Mouse (Mus musculus) limb, embryonic 10.5 days (tissue): ENCODE data around the gene Tmem238. TPM values are rescaled to one million over a fixed set of nuclear protein-coding genes. Genes with fewer than 3 reads are reported as not detected.
"Not testable (repeated sequence)": the region's sequence is repeated elsewhere in the genome, so short reads cannot be mapped to it uniquely, and the experiment has no call there.

ENCODE experiments used
- DNase-seq: peaks from one replicate; pipeline ENCODE4 v3.0.0-alpha.2; 2017; ENCODE audit warnings: low spot score
- H3K27ac ChIP-seq: fragments of 300-500 bp; sonication (generic); 2 replicates; pipeline ENCODE4 v1.5.1; 2016; ENCODE audit warnings: mild to moderate bottlenecking
- H3K27me3 ChIP-seq: fragments of 300-500 bp; sonication (generic); 2 replicates; pipeline ENCODE4 v1.6.1; 2016; ENCODE audit warnings: low read depth, mild to moderate bottlenecking; ENCODE audit not compliant: poor library complexity, severe bottlenecking
- H3K36me3 ChIP-seq: fragments of 300-500 bp; sonication (generic); 2 replicates; pipeline ENCODE4 v1.6.1; 2016; ENCODE audit warnings: mild to moderate bottlenecking, moderate library complexity
- H3K4me1 ChIP-seq: fragments of 300-500 bp; sonication (generic); 2 replicates; pipeline ENCODE4 v1.6.1; 2016
- H3K4me3 ChIP-seq: fragments of 300-500 bp; sonication (generic); 2 replicates; pipeline ENCODE4 v1.5.1; 2016; ENCODE audit warnings: mild to moderate bottlenecking, moderate library complexity
- H3K9me3 ChIP-seq: fragments of 300-500 bp; sonication (generic); replicated peaks from 2 replicates; pipeline ENCODE4 v1.6.1; 2016; ENCODE audit warnings: mild to moderate bottlenecking
- WGBS: fragments of 180-500 bp; shearing (Covaris S2); methylation state at CpG from one replicate; pipeline ENCODE4 v1.1.7; 2016; 5-methylcytosine and 5-hydroxymethylcytosine counted together
- polyA plus RNA-seq: library from polyadenylated mRNA; unstranded; fragments of >200 nt; fragmentation: Nextera tagmentation; extraction: Ambion mirVana; gene quantifications from 2 replicates; pipeline ENCODE4 v1.2.1, GENCODE M21; 2016

Gene Tmem238
- polyA plus RNA-seq, 1 experiment from 2014 or later: 4.8 TPM

- Histone ChIP-seq H3K4me3 (peak overlapping the region; percentile 99), H3K27ac (peak overlapping the region; percentile 98)
Measured at GRCm38 (mm10) chr7:4811842-4812302, 22.4 kb upstream of the Tmem238 start.

DNA sequence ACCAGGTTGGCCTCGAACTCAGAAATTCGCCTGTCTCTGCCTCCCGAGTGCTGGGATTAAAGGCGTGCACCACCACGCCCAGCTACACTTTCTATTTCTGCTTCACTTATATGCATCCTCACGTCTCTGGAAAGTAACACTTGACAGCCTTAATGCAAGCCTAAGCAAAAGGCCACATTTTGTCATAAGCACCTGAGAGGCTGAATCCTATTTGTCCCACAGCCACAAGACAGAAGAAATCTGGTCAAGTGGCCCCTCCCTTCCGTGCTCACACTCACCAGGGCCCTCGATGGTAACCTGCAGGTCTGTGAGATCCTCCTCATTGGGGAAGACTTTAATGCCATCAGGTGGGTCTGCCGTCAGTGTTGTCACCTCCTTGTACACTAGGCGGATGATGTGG is 21.7 kb upstream of the Tmem238 start:
- peaks cover 49% of the 10 kb centered on the region for H3K36me3 ChIP-seq
- WGBS: 46% methylated on average over 10 of the region's 10 CpGs

More at GRCm38 (mm10) chr7:4811842-4812302, 22.4 kb upstream of the Tmem238 start:
- no peaks in the 10 kb centered on the region for H3K9me3 ChIP-seq
- peaks cover 42% of the 10 kb centered on the region for H3K36me3 ChIP-seq
- peak; percentile 68 for DNase-seq
- no peaks in the 10 kb centered on the region for H3K27me3 ChIP-seq
- WGBS: under 1% methylated on average over 34 of the region's 36 CpGs
- H3K4me1 ChIP-seq: peaks cover 28% of the 10 kb centered on the region

GRCm38 (mm10) chr7:4806716-4807115 is 17.3 kb upstream of the Tmem238 start:
- Histone ChIP-seq H3K27me3 (no peaks in the 10 kb centered on the region), H3K27ac (no peak overlapping the region), H3K4me1 (peaks cover 24% of the 10 kb centered on the region), H3K9me3 (no peaks in the 10 kb centered on the region), H3K36me3 (peaks cover 77% of the 10 kb centered on the region), H3K4me3 (no peak overlapping the region)
- no peak for DNase-seq
- WGBS: 96% methylated on average over 7 of the region's 7 CpGs

More for the DNA sequence above, 21.7 kb upstream of the Tmem238 start:
- Histone ChIP-seq H3K4me1 (peaks cover 28% of the 10 kb centered on the region), H3K4me3 (peak overlapping the region; percentile 99), H3K27ac (peak overlapping the region; percentile 98)
- H3K27me3 ChIP-seq, H3K9me3 ChIP-seq, DNase-seq: not testable (repeated sequence)

- no peak overlapping the region for H3K27ac ChIP-seq
- DNase-seq: no peak
- no peaks in the 10 kb centered on the region for H3K27me3 ChIP-seq
- peaks cover 49% of the 10 kb centered on the region for H3K36me3 ChIP-seq
- H3K4me3 ChIP-seq: no peak overlapping the region
- H3K4me1 ChIP-seq: no peaks in the 10 kb centered on the region
- H3K9me3 ChIP-seq: no peaks in the 10 kb centered on the region
Measured at GRCm38 (mm10) chr7:4802247-4802646, 12.8 kb upstream of the Tmem238 start.

DNA sequence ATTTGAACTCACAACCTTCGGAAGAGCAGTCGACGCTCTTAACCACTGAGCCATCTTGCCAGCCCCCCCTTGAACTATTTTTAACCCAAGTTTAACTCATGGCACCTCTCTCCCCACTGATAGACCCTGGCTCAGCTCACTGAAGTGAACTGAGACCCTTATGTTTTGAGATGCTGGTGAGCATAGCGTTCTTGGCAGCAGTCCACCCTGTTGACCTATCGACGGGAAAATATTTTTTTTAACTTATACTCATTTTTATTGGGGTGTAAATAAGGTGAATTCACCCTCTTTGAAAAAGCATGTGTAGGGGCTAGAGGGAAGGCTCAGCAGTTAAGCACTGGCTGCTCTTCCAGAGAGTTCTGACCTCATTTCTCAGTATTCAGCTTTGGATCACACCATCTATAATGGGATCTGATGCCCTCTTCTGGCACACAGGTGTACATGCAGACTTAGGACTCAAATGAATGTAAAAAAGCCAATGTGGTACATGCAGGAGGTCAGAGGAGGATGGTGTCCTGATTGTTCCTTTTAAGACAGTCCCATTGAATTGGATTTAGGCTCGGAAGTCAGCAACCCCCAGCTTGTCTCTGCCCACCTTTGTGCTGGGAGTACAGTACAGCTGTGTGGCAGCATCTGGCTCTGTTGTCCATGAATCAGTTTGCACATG is 6.4 kb upstream of the Tmem238 start:
- WGBS: 82% methylated on average over 7 of the region's 7 CpGs

GRCm38 (mm10) chr7:4794631-4795168 is 5.2 kb upstream of the Tmem238 start:
- Histone ChIP-seq H3K27me3 (peaks cover 10% of the 10 kb centered on the region), H3K36me3 (peaks cover 49% of the 10 kb centered on the region), H3K4me1 (peaks cover 10% of the 10 kb centered on the region), H3K9me3 (no peaks in the 10 kb centered on the region), H3K4me3 (peak overlapping the region; percentile 92; the same call in 1 of the 2 replicates), H3K27ac (no peak overlapping the region)
- 87% methylated on average over 3 of the region's 3 CpGs for WGBS
- DNase-seq: no peak

More for the DNA sequence above, 6.4 kb upstream of the Tmem238 start:
- peaks cover 10% of the 10 kb centered on the region for H3K4me1 ChIP-seq
- no peak overlapping the region for H3K27ac ChIP-seq
- no peak overlapping the region for H3K4me3 ChIP-seq
- DNase-seq: no peak
- 0 out of 2 replicates have a peak, but pooled peaks cover under 1% of the 10 kb centered on the region for H3K27me3 ChIP-seq
- H3K9me3 ChIP-seq: no peaks in the 10 kb centered on the region
- H3K36me3 ChIP-seq: peaks cover 49% of the 10 kb centered on the region

- Histone ChIP-seq H3K4me1 (peaks cover 19% of the 10 kb centered on the region), H3K36me3 (peaks cover 49% of the 10 kb centered on the region), H3K9me3 (no peaks in the 10 kb centered on the region), H3K27me3 (peaks cover 21% of the 10 kb centered on the region), H3K4me3 (peak overlapping the region; percentile 92), H3K27ac (peak overlapping the region; percentile 96)
- 40% methylated on average over 4 of the region's 4 CpGs for WGBS
- DNase-seq: no peak
Measured at GRCm38 (mm10) chr7:4793674-4794073, 4.2 kb upstream of the Tmem238 start.

DNA sequence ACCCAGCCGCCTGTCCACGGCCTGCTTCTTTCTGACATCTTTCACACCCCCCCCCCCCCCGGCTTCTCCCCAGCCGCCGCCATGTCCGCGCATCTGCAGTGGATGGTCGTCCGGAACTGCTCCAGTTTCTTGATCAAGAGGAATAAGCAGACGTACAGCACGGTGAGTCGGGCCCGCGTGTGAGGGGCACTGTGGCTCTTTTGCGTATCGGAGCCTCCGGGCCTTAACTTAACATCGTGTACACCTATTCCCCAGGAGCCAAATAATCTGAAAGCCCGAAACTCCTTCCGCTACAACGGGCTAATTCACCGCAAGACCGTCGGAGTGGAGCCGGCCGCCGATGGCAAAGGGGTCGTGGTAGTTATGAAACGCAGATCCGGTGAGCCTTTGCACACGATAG is 3.8 kb upstream of the Tmem238 start:
- peak overlapping the region; percentile 92 for H3K4me3 ChIP-seq
- H3K27me3 ChIP-seq: peaks cover 25% of the 10 kb centered on the region
- H3K9me3 ChIP-seq, DNase-seq: not testable (repeated sequence)
- peaks cover 23% of the 10 kb centered on the region for H3K4me1 ChIP-seq
- 1% methylated on average over 31 of the region's 31 CpGs for WGBS
- H3K27ac ChIP-seq: peak overlapping the region; percentile 96
- peaks cover 49% of the 10 kb centered on the region for H3K36me3 ChIP-seq

DNA sequence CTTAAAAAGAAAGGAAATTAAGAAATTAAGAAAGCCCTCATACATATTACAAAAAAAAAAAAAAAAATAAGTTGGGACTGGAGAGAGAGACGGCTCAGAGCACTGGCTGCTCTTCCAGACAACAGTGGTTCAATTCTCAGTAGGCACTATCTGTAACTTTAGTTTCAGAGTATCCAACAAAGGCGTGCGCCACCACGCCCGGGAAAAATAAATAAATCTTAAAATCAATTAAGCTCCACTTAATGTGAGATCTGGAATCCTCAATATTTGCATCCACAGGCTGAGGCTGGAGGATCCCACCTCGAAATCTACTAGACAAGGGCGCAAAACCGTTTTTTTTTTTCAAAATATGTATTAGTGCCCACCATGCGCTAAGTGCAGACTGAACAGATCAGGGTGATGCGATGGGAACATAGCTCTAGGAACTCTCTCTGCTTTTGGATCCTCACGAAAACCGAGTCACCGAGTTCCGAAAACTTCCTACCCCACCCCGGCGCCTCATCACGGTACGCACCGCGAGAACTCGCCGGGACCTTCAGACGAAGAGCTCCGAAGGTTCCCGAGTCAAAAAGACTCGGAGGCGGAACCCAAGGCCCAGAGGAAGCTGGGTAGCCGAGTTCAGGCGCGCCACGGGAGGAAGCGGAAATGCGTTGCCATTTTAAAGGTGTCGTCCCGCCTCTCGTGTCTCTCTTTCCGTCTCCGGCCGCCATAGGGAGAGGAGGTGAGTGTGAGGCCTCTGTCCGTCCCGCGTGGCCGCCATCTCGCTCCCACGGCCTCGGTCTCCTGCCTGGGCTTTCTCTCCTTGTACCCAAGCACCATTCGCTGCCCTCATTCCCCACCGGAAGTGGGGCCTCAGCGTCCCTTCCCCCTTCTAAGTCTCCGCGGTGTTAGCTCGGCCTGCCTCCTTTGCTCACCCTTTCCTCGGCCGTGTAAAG is 3.1 kb upstream of the Tmem238 start, which contains the start of gene Rpl28:
Rpl28 (plus strand) TSS at position 597 of the 935 bp plus-strand sequence.
- WGBS: 2% methylated on average over 54 of the region's 54 CpGs
- no peaks in the 10 kb centered on the region for H3K9me3 ChIP-seq
- peaks cover 23% of the 10 kb centered on the region for H3K4me1 ChIP-seq
- H3K27ac ChIP-seq: peak within 1 kb of the TSS; percentile 96
- H3K4me3 ChIP-seq: peak within 1 kb of the TSS; percentile 92
- DNase-seq: peak; percentile 95
- H3K27me3 ChIP-seq: peaks cover 32% of the 10 kb centered on the region
- H3K36me3 ChIP-seq: peaks cover 42% of the 10 kb centered on the region

DNA sequence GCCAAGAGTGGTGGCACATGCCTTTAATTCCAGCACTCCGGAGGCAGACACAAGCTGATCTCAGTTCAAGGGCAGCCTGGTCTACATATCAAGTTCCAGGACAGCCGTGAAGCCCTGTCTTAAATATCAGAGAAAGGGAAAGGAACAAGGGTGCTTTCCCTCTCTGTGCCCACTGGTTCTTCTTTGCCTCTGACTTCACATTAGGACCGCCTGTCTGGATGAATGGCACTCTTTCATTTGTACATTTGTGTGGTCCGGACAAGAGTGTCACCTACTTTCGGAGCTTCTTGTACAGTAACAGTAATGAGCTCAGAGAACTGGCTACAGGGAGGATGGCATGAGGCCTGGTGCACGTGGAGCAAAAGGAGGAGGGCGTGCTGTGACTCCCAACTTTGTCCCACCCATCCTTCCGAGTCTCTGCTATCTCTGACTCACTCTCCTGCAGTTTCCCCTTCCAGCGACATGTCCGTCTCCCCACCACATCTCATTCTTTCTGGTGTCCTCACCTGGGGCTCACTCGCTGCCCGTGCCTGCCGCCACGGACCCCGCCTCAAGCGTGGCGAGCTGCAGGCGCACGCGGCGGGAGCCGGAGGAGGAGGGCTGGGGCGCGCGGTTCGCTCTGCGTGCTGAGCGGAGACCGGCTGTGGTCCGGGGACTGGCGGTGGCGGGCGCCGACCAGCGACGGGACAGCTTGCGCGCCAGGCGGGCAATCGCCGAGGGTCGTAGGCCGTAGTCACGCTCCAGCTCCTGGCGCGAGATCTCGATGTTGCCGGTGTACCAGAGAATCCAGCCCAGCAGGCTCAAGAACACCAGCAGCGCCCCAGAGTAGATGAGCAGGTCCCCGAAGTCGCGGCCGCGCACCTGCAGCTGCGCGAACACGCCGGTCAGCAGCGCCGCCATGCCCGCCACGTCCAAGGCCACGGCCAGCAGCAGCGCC is 689 bp downstream of the Tmem238 start:
- H3K27me3 ChIP-seq: peaks cover 32% of the 10 kb centered on the region
- no peaks in the 10 kb centered on the region for H3K9me3 ChIP-seq
- H3K27ac ChIP-seq: peak overlapping the region; percentile 89
- peak overlapping the region; percentile 71 for H3K4me3 ChIP-seq
- peaks cover 15% of the 10 kb centered on the region for H3K4me1 ChIP-seq
- peaks cover 4% of the 10 kb centered on the region for H3K36me3 ChIP-seq
- peak; percentile 82 for DNase-seq
- WGBS: 3% methylated on average over 64 of the region's 64 CpGs

DNA sequence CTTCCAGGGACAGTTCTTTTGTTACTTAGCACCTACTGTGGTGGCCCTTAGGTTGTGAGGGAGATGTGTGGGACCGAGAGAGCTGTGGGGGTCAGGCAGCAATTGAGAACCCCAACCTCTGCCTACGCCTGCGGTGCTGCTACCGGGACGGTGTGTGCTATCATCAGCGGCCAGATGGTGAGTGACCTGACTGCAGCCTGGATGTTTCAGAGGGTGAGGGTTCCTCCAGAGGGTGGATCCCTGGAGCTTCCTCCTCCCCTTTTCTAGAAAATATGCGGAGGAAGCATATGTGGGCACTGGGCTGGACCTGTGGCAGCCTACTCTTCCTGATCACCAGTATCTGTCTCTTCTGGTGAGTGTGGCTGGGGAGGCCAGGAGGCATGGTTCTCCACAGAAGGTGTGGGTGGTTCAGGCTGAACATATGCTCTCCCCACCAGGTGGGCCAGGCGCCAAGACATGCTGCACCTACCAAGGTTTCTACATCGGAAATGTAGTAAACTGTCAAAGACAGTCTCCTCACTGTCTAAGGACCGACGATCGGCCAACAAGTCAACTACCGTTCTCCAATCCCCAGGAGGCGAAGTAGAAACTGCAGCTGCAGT is 5.7 kb downstream of the Tmem238 start:
- Histone ChIP-seq H3K36me3 (no peaks in the 10 kb centered on the region), H3K27me3 (peaks cover 45% of the 10 kb centered on the region), H3K4me3 (no peak overlapping the region), H3K4me1 (peaks cover 20% of the 10 kb centered on the region), H3K9me3 (no peaks in the 10 kb centered on the region), H3K27ac (no peak overlapping the region)
- no peak for DNase-seq
- WGBS: 83% methylated on average over 14 of the region's 14 CpGs
